Mouse (Mus musculus) C2C12 (cell line): ENCODE results near the gene Gm4312.
"Not testable (repeated sequence)": the region's sequence is repeated elsewhere in the genome, so short reads cannot be mapped to it uniquely, and the experiment has no call there.

Experiments
- CEBPB ChIP-seq: IDR thresholded peaks from one replicate; pipeline ENCODE4 v1.6.1; 2011; ENCODE audit warnings: low read depth, mild to moderate bottlenecking, control low read depth, moderate library complexity
- CTCF ChIP-seq: IDR thresholded peaks from one replicate; pipeline ENCODE4 v1.5.1; 2011; ENCODE audit not compliant: control insufficient read depth, insufficient read depth, insufficient read length
- MAX ChIP-seq: IDR thresholded peaks from one replicate; pipeline ENCODE4 v1.6.1; 2011; ENCODE audit warnings: mild to moderate bottlenecking, control low read depth
- MYOD1 ChIP-seq: IDR thresholded peaks from one replicate; pipeline ENCODE4 v1.6.1; 2011; ENCODE audit warnings: low read depth; ENCODE audit not compliant: control insufficient read depth, insufficient read length
- MYOG ChIP-seq: IDR thresholded peaks from one replicate; pipeline ENCODE4 v1.6.1; 2011; ENCODE audit not compliant: control insufficient read depth, insufficient read length; ENCODE audit errors: extremely low read depth
- USF1 ChIP-seq: IDR thresholded peaks from one replicate; pipeline ENCODE4 v1.6.1; 2011; ENCODE audit warnings: low read depth, mild to moderate bottlenecking, control low read depth, moderate library complexity

DNA sequence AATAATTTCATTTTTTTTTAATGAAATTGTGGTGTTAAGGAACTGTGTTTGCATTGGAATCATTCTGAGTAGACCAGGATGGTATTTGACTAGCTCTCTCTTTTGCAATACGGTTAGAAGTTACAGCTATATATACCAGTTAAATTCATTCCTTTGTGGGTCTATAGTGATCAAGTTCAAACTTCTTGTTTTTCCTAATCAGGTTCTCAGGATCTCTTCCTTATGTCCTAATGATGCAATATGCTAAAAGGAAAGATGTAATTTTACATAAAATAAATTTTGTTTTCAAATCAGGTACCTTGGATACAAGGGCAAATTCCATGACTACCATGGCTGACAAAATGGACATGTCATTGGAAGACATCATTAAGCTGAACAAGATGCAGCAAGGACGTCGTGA is 41.8 kb downstream of the Gm4312 start, which contains the start of gene Gm4302:
- not testable (repeated sequence) for TF ChIP-seq CTCF, MYOG, USF1, MYOD1, MAX, CEBPB
